Comparison of ENCODE assay signal across 9 mouse cellular contexts in the genomic region with DNA sequence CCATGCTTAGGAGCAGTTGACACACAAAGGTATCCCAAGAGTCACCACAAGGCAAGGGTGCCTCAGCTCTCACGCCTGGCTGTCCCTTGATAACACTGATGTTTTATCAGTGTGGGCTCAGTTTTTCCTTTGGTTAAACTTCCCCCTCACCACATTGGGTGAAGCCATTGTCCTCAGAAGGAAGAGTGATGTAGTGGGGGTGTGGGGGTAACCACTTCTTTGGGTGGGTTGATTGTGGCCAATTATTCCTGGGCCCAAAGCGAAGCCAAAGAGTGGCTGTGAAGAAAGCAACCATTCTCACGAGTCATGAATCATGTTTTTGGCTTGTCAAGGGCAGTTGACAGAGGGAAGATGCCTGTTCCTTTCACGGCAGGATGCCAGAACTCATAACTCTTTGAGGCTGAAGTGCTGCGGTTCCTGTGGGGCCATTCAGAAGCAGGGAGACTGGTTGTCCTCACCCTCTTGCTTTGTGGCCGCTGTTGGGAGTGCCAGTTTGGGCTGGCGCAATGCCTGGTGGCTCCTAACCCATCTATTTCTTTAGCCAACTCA.
DNase-seq lines count a peak whose midpoint lies in the region; ATAC-seq and TF ChIP-seq lines count a peak whose summit lies in the region.
"Had no signal": no experiment of that assay in that cellular context is flagged by ENCODE, and none has a peak within 500 bp of the region (broad histone marks: within the 10 kb centered on the region; RNA-seq: fewer than 3 reads in every experiment).

No protein-coding gene starts in this region.

- no peak overlapping the region for H3K4me3 ChIP-seq in hindbrain, embryonic 10.5 days
- H3K4me3 ChIP-seq in hindbrain, embryonic 11.5 days (ENCODE audit: low read depth, low read length), result no peak overlapping the region
- H3K4me3 ChIP-seq in lung, embryonic 14.5 days (ENCODE audit: low read depth, low read length), result no peak overlapping the region

- 0 out of 2 replicates have a peak, but pooled peaks cover 6% of the 10 kb centered on the region for H3K4me1 ChIP-seq in hindbrain, embryonic 10.5 days (replicated peaks)
- no peaks in the 10 kb centered on the region for H3K4me1 ChIP-seq in hindbrain, embryonic 11.5 days (replicated peaks; ENCODE audit: control insufficient read depth, insufficient read depth, low read length)
- no peaks in the 10 kb centered on the region for H3K4me1 ChIP-seq in lung, embryonic 14.5 days (ENCODE audit: insufficient read depth)

- no peak overlapping the region for H3K9ac ChIP-seq in hindbrain, embryonic 11.5 days (ENCODE audit: low read depth, low read length)
- no peak overlapping the region for H3K9ac ChIP-seq in lung, embryonic 14.5 days

- no peak for ATAC-seq in hindbrain, embryonic 11.5 days (ENCODE audit: low FRiP score)
- ATAC-seq in lung, embryonic 14.5 days (ENCODE audit: insufficient read depth), result no peak

- no peak for TF ChIP-seq CTCF in lung, embryonic 14.5 days (IDR thresholded peaks at IDR 0.05; ENCODE audit: low read depth)

- 84% methylated on average over 7 of the region's 7 CpGs for WGBS in hindbrain, embryonic 10.5 days
- WGBS in hindbrain, embryonic 11.5 days, result 85% methylated on average over 7 of the region's 7 CpGs
- WGBS in lung, embryonic 14.5 days, result 54% methylated on average over 7 of the region's 7 CpGs

- 0 out of 2 replicates have a peak overlapping the region, but pooled peaks have one; percentile 1 for H3K27ac ChIP-seq in hindbrain, embryonic 10.5 days
- H3K27ac ChIP-seq in hindbrain, embryonic 11.5 days (ENCODE audit: low read depth, low read length), result no peak overlapping the region
- no peak overlapping the region for H3K27ac ChIP-seq in lung, embryonic 14.5 days (ENCODE audit: low read depth)
- H3K27ac ChIP-seq: macrophage had no signal

- H3K4me2 ChIP-seq in hindbrain, embryonic 11.5 days (replicated peaks; ENCODE audit: low read depth, low read length), result no peak overlapping the region
- no peak overlapping the region for H3K4me2 ChIP-seq in lung, embryonic 14.5 days

- H3K27me3 ChIP-seq in hindbrain, embryonic 10.5 days (ENCODE audit: insufficient read depth, poor library complexity, severe bottlenecking), result no peaks in the 10 kb centered on the region
- H3K27me3 ChIP-seq in hindbrain, embryonic 11.5 days (ENCODE audit: control insufficient read depth, insufficient read depth, low read length), result no peaks in the 10 kb centered on the region
- H3K27me3 ChIP-seq in lung, embryonic 14.5 days (ENCODE audit: insufficient read depth, low read length), result no peaks in the 10 kb centered on the region

- H3K36me3 ChIP-seq in hindbrain, embryonic 10.5 days, result no peaks in the 10 kb centered on the region
- no peaks in the 10 kb centered on the region for H3K36me3 ChIP-seq in hindbrain, embryonic 11.5 days (ENCODE audit: control insufficient read depth, insufficient read depth, low read length)
- no peaks in the 10 kb centered on the region for H3K36me3 ChIP-seq in lung, embryonic 14.5 days (ENCODE audit: insufficient read depth)

- no peak for DNase-seq in hindbrain, embryonic 10.5 days (ENCODE audit: low spot score)
- DNase-seq in hindbrain, embryonic 11.5 days (ENCODE audit: low spot score), result no peak
- peak; percentile 16 for DNase-seq in brain, adult 2 months (ENCODE audit: low read depth, low spot score)
- DNase-seq in heart, adult 11 months, result peak; percentile 91
- DNase-seq in kidney, postnatal 10 days, result peak; percentile 65
- peak; percentile 63 for DNase-seq in lung, embryonic 14.5 days
- DNase-seq in spleen, postnatal 4 days (ENCODE audit: low spot score in 2 of 2), result peak; percentile 19 to 59
- DNase-seq in testis, postnatal 10 days (ENCODE audit: low spot score), result no peak

- no peaks in the 10 kb centered on the region for H3K9me3 ChIP-seq in hindbrain, embryonic 10.5 days
- no peaks in the 10 kb centered on the region for H3K9me3 ChIP-seq in hindbrain, embryonic 11.5 days (ENCODE audit: control insufficient read depth, low read length)
- no peaks in the 10 kb centered on the region for H3K9me3 ChIP-seq in lung, embryonic 14.5 days (ENCODE audit: low read depth, low read length)

Comparison
In these comparisons a context has a peak if more than half of its experiments do, and no peak if none do; other contexts are left out.
1. DNase-seq: peak in brain, adult 2 months (single experiment), heart, adult 11 months (single experiment), kidney, postnatal 10 days (single experiment), lung, embryonic 14.5 days (single experiment) and spleen, postnatal 4 days (2 of 2); none in hindbrain, embryonic 10.5 days (single experiment), hindbrain, embryonic 11.5 days (single experiment) and testis, postnatal 10 days (single experiment).